Mouse (Mus musculus) heart, postnatal 10 days (tissue): ENCODE measurements at regions not wholly inside any gene's neighbourhood (a gene's known extent, or its start where the extent isn't known, plus 50 kb on each side); places are given as distances from the start of the nearest gene placed in this dataset.

Source experiments
- DNase-seq, 2 experiments: peaks; one replicate each; pipeline ENCODE4 v3.0.0; 2021
- intact Hi-C: fragments of 180-260 bp; cut with DNase I; formaldehyde crosslinking; loops from one replicate; pipeline ENCODE4 v1.15.1; 2025

DNA sequence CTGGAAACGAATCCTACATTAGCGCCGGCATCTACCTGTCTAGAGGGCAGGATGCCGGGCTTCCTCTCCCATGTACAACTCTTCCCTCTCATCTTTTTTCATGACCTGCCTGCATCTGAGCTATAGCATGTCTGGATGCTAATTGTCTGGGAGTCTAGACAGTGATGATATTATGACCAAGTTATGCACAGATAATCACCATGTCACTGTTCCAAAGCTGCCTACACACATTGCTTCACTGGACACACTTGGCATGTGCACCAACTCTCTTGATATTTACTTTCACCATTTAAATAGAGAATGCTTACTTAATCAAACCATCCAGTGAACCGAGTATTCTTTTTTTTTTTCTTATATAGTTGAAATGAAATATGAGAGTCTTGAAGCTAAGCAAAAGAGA lies 270.2 kb upstream of the Runx1 start:
- no peak for DNase-seq
- intact Hi-C loops: no loop called here

DNA sequence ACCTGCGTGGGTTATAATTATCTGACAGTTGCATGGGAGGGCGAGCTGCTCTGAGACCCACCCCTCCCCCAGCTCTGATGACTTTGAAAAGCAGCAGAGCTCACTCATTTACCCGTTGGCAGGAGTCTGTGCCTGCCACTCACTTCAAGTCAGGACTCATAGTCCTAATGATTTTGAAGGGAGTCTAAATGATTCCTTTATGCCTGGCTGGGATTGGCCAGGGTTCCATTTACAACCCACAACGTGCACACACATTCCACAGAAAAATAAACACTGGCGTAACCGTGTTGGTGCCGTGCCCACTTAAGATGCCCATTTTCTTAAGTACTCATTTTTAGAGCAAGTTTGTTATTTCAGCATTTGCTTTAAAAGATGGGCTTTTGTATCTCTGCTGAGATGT lies 266.8 kb upstream of the Runx1 start:
- intact Hi-C loops: no loop called here

DNA sequence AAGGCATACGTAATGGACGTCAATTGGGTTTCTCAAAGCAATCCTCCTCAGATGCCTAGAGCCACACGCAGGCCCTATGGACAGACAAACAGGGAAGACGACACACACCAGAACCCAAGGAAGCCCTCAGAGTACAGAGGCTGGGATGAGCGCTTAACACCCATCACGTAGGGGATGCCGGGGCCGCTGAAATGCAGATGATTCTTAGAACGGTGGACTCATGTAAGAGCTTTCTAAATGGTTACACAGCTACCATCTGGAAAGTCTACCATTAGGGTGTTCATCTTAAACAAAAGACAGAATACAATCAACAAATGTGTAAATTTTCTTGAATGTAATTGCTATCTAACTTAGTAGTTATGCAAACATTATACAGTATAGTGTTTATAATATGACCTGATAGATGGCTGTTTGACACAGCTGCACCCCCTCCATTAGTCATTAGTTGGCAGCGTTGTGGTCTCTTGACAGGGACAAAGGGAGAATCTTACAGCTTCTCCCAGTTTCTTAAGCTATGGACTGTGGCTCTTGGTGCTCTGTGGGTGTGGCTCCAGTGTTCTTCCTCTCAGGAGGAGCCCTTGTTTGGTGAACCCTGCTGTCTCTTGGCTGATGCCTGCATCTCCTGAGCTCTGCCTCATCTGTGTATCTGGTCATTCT lies 259.4 kb upstream of the Runx1 start:
- intact Hi-C loops: no loop called here
- no peak for DNase-seq

More for the DNA sequence above, 266.8 kb upstream of the Runx1 start:
- no peak for DNase-seq

DNA sequence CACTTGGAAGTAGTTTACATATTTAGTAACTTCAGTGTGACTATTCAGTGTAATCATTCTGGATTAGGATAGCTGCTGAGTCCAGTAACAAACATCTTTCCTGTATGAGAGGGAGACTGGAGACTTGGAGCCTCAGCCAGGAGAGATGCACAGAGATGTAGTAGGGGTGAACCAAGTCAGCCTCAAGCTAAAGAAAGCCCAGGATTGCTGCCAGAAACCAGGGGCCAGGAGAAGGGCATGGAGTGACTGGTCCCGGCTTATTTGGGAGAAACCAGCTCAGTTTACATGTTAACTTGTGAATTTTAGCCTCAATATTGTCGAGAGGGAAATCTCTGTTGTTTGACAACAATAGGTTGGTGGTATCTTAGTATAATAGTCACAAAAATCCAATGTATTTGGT lies 257.8 kb upstream of the Runx1 start:
- intact Hi-C loops: no loop called here
- DNase-seq: no peak

DNA sequence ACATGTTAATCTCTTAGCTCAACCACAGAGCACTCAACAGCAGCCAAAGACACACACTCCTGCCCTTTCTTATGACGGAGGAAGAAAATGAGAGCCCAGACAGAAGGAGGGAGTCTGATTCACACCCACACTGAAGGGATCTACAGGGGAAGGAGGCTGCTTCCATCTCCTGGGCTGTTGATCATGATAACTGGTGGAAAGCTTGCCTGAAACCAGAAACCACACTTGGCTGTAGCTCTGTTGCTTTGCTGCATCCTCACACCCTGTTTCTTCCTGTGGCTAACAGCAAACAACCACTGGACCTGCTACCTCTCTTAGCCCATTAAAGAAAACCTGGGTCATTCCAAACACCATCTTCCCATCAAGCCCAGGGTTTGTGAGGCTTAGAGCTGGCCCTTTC lies 257.2 kb upstream of the Runx1 start:
- no peak for DNase-seq
- intact Hi-C loops: no loop called here

DNA sequence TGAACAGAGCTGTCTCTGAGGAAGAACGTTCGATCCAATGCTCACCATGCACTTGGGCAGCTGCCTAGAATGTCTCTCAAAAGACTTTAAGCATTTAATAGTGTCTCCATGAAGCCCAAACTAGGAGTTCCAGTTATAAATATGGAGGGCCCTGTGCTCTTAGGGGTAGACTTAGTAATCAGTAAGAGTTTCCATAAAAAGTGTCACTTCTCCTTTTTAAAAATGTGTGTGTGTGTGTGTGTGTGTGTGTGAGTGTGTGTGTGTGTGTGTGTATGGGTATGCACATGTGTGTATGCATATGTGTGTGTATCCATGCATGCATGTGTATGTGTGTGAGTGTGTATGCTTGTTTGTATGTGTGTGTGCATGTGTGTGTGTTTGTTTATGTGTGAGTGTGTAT lies 255.6 kb upstream of the Runx1 start:
- intact Hi-C loops: no loop called here
- DNase-seq: no peak

DNA sequence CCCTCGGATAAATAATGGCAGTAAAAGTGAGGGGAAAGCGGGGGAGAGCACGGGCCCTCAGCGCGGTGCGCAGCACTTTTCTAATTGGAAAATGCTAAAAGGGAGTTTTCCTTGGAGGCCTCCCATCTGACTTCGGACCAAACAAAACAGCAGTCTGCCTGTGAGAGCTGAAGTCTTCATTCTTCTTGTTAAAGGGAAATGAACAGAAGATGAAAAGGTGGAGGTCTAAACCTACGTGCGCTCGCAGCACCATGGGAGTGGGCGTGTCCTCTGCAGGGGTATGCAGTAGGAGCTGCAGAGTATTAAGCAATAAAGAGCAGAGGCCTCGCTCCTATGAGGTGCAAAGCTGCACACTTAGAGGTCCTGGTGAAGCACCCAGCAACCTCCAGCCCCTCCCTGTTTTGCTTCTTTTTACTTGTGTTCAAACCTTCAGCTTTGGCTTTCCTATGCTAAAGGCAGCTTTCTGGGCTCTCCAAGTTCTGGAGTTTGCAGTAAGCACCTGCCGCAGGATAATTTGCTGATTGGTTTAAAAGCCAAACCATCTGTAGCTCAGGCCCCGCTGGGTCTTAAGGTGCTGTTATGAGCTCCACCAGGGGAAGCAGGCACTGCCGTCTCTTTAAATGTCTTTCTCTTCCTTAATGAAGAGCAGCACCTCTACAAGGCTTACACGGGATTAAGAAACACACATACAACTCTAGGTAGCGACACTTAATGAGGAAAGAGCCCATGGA lies 253.9 kb upstream of the Runx1 start:
- peak; percentile 55 to 68 for DNase-seq
- intact Hi-C loops: no loop called here

DNA sequence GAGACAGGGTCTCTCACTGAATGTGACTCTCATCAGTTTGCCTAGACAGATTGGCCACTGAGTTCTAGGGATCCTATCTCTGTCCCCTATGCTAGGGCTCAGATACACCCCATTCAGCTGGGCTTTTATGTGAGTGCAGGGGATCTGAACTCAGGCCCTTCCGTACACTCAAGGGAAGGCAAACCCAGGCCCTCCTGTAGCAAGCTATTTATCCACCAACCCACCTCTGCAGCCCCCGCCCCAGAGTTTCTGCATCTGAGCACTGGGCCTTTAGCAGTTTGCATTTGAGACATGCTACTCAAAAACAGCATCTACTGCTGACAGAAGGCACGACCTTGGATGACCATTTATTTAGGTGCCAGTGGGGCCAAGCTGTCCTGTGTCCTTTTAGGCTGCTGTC lies 253.0 kb upstream of the Runx1 start:
- no peak for DNase-seq
- intact Hi-C loops: no loop called here

DNA sequence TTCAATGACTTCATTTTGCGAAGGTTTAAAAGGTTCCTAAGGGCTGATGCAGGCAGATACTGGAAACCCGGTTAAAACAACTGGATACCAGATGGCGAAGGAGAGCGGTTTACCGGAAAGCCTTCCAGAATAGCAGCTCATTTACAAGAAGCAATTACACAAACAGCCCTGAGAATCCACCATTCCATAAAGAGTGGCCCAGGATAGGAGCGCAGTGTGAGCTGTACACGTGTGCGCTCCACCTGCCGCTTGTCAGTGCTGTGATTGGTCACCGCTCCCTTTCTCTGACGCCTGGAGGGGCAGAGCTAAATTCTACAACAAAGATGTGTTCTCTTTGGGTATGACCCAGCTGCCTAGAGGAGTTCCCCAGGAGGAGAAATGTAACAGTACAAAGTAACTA lies 249.5 kb upstream of the Runx1 start:
- no peak for DNase-seq
- intact Hi-C loops: no loop called here

DNA sequence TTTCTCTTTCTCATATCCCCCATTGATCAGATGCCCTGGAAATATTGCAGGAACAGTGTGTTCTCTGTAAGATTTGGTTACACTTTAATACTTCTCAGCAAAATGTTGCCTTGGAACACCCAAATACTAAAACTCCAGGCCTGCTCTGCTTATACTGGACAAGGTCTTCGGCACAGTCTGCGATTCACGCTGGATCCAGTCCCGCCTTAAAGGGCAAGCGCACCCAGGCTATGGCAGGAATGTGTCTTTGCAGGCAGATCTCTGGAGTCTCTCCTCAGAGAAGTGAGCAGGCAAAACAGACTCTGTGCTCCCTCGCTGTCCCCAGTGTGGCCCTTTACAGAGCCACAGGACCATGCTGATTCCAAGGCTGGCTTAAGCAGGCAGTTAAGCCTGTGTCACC lies 246.2 kb upstream of the Runx1 start:
- DNase-seq: peak; percentile 69 to 75
- intact Hi-C loops: no loop called here

DNA sequence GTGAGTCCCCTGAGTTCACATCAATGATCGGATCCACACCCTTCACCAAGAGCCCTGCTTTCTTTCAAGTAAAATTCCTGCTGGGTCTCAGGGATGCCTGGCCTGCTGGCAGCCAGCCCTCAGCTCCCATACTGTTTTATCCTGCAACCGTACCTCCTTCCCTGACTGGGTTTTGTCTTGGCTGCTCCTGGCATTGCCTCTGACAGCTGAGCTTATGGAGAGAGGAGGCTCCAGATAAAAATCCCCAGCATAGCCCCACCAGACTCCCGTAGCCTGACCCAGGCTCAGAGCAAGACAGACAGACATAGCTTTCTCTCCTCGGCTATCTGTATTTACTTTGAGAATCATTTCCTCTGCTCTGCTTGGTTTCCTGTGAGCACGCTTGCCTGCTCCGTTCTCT lies 245.8 kb upstream of the Runx1 start:
- DNase-seq: peak; percentile 25 to 39
- intact Hi-C loops: no loop called here

DNA sequence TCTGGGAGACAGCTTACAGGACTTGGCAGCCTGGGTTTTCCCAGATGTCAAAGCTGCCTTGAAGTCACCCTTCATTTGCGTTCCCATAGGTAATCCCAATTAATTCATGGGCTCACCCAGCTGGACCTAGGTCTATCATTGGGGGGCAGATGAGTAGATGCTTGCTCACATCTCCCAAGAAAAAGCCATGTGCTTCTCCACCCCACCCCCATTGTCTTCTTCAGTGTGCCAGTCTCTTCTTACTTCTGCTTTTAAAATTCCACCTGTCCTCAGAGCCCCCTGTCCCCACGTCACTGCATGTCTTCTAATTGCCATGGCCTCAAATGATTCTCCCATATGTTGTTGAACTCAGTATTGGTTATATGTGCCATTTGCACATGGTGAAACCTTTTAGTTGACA lies 240.9 kb upstream of the Runx1 start:
- intact Hi-C loops: no loop called here
- no peak for DNase-seq

DNA sequence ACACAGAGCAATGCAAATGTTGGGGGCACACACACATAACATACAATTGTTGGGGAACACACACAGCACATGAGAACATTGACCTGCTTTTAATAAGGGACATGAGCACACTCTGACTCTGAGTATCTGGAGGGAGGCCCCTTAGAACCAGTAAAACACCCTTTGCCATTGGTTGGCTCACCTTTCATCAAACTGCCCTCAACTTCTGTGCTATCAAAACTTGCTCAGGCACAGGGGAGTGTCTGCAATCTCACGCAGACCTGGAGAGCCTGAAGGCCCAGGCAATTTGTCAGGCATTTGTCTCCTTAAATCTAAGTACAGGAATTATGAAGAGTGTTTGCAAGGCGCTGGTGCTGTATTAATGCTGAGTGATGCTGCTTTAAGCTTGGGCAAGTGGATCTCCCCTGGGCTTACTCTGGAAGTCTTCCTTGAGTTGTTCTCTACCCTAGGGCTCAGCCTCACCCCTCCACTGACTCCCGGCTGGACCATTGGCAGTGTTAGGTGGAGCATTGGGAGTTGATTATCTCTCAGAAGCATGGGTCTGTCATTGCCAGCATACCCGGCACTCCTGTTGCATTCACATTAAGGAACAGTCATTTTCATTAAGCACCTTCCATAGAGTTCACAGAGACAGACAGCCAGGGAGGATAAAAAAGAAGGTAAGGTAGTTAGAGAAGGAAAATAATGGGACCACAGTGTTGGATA lies 235.7 kb upstream of the Runx1 start:
- no peak for DNase-seq
- intact Hi-C loops: no loop called here

DNA sequence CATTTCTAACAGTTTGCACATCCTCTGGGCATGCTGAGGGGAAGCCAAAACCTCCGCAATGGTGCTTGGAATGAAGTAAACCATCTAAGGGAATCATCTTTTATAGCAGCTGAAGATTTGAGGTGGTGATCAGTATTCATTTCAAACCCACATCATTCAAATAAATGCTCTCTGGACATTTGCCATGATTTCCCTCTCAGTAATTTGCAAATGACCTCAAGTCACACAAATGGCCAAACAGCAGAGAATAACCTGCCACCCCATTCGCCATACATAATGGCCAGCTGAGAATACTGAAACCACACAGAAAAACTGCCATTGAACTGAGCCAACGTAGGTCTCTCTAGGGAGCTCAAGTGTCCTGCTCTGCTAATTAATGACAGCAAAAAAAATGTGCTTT lies 230.3 kb upstream of the Runx1 start:
- intact Hi-C loops: no loop called here
- DNase-seq: no peak

DNA sequence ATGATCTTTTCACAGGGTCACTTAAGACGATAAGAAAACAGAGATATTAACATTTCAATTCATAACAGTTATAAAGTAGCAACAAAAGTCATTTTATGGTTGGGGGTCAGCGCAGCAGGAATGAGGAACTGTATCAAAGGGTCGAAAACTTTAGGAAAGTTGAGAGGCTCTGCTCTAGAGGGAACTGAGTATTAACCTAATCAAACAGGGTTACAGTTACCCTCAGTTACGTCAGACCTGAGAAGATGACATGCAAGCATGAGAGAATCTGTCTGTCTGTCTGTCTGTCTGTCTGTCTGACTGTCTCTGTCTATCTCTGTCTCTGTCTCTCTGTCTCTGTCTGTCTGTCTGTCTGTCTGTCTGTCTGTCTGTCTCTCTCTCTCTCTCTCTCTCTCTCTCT lies 229.6 kb upstream of the Runx1 start:
- no peak for DNase-seq

DNA sequence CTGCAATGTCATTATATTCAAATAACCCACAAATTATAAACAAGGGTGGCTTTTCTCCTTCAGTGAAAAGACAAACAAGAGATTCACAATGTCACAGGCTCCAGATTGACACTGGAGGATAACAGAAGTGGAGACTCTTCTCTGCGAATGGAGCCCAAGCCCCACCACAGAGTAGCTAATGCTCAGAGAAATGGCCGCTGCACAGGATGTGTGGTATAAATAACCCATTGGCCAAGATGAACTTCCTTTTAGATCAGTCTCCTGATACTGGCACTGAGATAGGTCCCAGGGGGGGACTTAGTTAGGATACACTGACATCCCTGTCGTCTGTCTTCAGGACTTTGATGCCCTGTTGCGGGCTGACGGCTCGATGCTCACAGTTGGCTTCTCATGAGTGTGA lies 225.3 kb upstream of the Runx1 start:
- intact Hi-C loops: no loop called here

More for the DNA sequence above, 229.6 kb upstream of the Runx1 start:
- intact Hi-C loops: no loop called here

DNA sequence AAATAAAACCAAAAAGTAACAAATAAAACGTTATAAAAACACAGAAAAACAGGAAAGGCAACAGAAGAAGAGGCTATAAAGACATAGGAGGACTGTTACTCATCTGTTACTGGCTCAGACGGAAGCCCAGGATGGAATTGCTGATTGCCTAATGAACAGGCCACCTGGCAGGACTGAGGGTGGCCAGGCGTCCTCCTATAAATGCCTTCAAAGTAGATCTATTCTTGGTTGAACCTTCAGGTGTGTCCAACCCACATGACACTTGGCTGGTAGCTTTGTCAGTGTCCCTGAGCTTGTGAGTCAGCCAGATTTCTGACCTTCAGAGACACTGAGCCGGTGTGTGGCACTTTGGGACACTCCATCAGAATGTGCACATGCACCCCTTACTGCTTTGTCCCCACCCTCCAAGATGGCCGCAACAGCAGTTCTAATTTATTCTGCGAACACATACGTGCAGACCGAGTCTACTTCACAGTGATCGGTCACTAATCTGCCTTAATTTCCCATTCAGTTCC lies 222.5 kb upstream of the Runx1 start:
- DNase-seq: no peak
- intact Hi-C loops: no loop called here

More for the DNA sequence above, 225.3 kb upstream of the Runx1 start:
- no peak for DNase-seq

DNA sequence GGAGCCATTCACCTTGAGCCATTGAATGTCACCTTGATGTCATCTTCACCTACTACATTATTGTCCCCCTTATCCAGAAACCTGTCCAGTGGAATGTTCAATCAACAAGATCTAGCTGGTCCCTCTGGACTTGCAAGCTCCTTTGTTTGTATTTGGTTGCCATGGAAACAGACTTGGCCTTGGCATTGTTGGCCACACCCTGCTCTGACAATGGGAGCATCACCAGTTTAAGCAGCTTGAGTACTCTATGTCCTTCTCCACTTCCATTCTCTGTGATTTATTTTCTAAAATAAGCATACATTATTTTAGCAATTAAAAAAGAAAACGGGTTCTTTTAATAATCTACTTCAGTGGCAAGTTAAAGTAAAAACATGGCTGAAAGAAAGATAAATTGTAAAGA lies 221.6 kb upstream of the Runx1 start:
- no peak for DNase-seq
- intact Hi-C loops: no loop called here

DNA sequence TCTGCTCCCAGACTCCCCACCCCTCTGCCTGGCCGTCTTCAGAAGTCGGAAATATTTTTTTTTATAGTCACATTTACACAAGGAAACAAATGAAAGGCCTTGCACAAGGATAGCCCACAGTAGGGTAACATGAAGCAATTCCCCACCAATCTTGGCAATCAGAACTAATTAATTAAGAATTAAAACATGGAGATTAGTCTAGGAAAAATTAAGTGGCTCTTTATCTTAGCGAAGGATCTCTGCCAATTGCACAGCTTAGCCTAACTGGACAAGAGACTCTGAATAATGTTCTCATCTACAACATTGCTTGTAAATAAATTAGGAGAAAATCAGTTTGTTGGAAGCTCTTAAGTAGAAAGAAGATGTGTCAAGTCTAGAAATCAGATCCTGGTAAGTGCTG lies 220.3 kb upstream of the Runx1 start:
- no peak for DNase-seq
- intact Hi-C loops: no loop called here

DNA sequence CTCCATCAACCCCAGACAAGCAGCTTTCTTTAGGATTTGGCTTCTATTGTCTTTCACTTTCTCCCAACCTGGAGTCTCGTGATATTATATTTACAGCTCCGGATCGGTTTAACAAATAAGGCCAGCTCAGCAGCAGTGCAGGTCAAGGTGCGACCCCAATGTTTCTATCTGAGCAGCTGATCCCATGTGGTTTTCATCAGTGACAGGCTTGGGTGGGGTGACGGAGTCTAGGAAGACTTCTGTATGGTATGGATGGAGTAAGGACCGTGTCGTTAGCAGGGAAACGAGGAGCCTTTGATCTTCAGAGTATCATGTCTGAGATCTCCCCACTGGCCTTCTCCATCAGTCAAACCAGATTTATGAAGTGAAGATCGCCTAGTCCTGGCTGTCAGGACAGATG lies 217.4 kb upstream of the Runx1 start:
- DNase-seq: no peak
- intact Hi-C loops: no loop called here

DNA sequence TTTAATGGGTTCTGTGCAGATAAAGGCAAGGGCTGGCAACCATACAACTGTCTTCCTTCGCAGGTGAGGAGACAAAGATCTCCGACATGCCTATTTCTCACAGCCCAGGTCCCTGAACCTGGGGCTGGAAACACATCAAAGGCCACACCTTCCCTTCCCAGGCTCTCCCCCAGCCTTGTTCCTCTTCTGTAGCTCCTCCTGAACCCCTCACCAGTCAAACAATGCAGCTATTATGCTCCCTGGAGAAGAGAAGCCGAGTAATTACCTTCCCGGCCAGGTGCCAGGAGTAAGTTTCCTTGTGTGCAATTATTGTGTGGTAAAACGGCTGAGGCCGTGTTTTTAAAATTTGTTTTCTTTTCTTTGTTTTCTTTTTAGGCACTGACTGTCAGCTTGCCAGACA lies 217.0 kb upstream of the Runx1 start:
- DNase-seq: no peak
- intact Hi-C loops: no loop called here

DNA sequence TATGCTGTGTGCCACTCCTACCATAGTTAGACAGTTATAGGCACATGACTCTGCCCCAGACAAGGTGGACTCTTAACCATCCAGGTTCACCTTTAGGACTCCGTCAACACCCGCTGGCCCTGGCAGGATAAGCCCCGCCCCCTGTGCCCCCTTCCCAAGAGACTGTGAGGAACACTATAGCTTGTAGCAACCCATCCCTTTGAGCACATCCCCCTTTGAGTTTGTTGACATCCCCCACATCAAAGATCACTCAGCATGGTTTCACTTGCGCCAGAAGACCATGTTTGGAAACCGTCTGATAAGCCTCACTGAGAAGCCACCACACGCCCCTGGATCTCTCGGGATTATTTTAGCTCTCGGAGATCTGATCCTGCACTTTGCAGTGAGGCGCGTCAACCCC lies 216.5 kb upstream of the Runx1 start:
- DNase-seq: no peak
- intact Hi-C loops: no loop called here
